Mouse (Mus musculus): ENCODE results near the gene Lats1. TPM values are rescaled to one million over a fixed set of nuclear protein-coding genes. Genes with fewer than 3 reads are reported as not detected.
A peak's percentile ranks its signal among the peaks of the same experiment; 100 is the strongest.

Gene Lats1
- polyA plus RNA-seq, 2 experiments, result 12.0 to 21.5 TPM

GRCm38 (mm10) chr10:7725751-7726500 is 44.9 kb downstream of the Lats1 start, which contains the start of gene Katna1:
Gene Katna1, plus strand, starts transcription at chr10:7726000.
- H3K9me3 ChIP-seq (ENCODE audit: control insufficient read depth, low read length), result no peaks in the 10 kb centered on the region
- peaks cover 5% of the 10 kb centered on the region for H3K4me1 ChIP-seq (ENCODE audit: control insufficient read depth, insufficient read depth, low read length)
- peak; percentile 73; the same call in 1 of the 2 replicates for TF ChIP-seq POLR2A (IDR thresholded peaks at IDR 0.05; ENCODE audit: borderline replicate concordance, extremely low read depth, insufficient read depth, insufficient read length)
- H3K4me3 ChIP-seq (replicated peaks; ENCODE audit: low read length), result peak within 1 kb of the TSS; percentile 88
- peak; percentile 99 for ATAC-seq (ENCODE audit: low FRiP score, low read depth)
- peak within 1 kb of the TSS; percentile 60 for H3K4me2 ChIP-seq (replicated peaks; ENCODE audit: low read depth, low read length, severe bottlenecking)
- no peaks in the 10 kb centered on the region for H3K36me3 ChIP-seq (ENCODE audit: control insufficient read depth, insufficient read depth, low read length)
- peak within 1 kb of the TSS; percentile 77 for H3K9ac ChIP-seq (ENCODE audit: low read depth, low read length, severe bottlenecking)
- H3K27me3 ChIP-seq (ENCODE audit: control insufficient read depth, insufficient read depth, low read length), result no peaks in the 10 kb centered on the region
- peak within 1 kb of the TSS; percentile 72 for H3K27ac ChIP-seq (replicated peaks; ENCODE audit: low read depth, low read length)
- peak; percentile 96 for DNase-seq (ENCODE audit: low spot score)
- 1% methylated on average over 49 of the region's 49 CpGs for WGBS

- no peaks in the 10 kb centered on the region for H3K9me3 ChIP-seq (ENCODE audit: control insufficient read depth, low read length)
- DNase-seq (ENCODE audit: low spot score) (no peak), ATAC-seq (ENCODE audit: low FRiP score, low read depth) (no peak)
- H3K4me1 ChIP-seq (ENCODE audit: control insufficient read depth, insufficient read depth, low read length), result peaks cover 5% of the 10 kb centered on the region
- peak overlapping the region; percentile 77 for H3K9ac ChIP-seq (ENCODE audit: low read depth, low read length, severe bottlenecking)
- H3K27me3 ChIP-seq (ENCODE audit: control insufficient read depth, insufficient read depth, low read length), result no peaks in the 10 kb centered on the region
- H3K4me2 ChIP-seq (replicated peaks; ENCODE audit: low read depth, low read length, severe bottlenecking), result peak overlapping the region; percentile 60
- TF ChIP-seq POLR2A (IDR thresholded peaks at IDR 0.05; ENCODE audit: borderline replicate concordance, extremely low read depth, insufficient read depth, insufficient read length), result no peak
- H3K27ac ChIP-seq (replicated peaks; ENCODE audit: low read depth, low read length), result peak overlapping the region; percentile 72; the same call in 1 of the 2 replicates
- H3K4me3 ChIP-seq (replicated peaks; ENCODE audit: low read length), result peak overlapping the region; percentile 88
- 0% methylated on average over 8 of the region's 8 CpGs for WGBS
- H3K36me3 ChIP-seq (ENCODE audit: control insufficient read depth, insufficient read depth, low read length), result no peaks in the 10 kb centered on the region
These were observed 45.4 kb downstream of the Lats1 start for GRCm38 (mm10) chr10:7726501-7726812.

- no peak for DNase-seq (ENCODE audit: low spot score)
- no peak for ATAC-seq (ENCODE audit: low FRiP score, low read depth)
- Histone ChIP-seq H3K4me3 (replicated peaks; ENCODE audit: low read length) (peak overlapping the region; percentile 88), H3K4me2 (replicated peaks; ENCODE audit: low read depth, low read length, severe bottlenecking) (peak overlapping the region; percentile 60), H3K4me1 (ENCODE audit: control insufficient read depth, insufficient read depth, low read length) (peaks cover 5% of the 10 kb centered on the region), H3K9me3 (ENCODE audit: control insufficient read depth, low read length) (no peaks in the 10 kb centered on the region), H3K27ac (replicated peaks; ENCODE audit: low read depth, low read length) (no peak overlapping the region), H3K27me3 (ENCODE audit: control insufficient read depth, insufficient read depth, low read length) (no peaks in the 10 kb centered on the region), H3K9ac (ENCODE audit: low read depth, low read length, severe bottlenecking) (peak overlapping the region; percentile 39; the same call in 1 of the 2 replicates), H3K36me3 (ENCODE audit: control insufficient read depth, insufficient read depth, low read length) (no peaks in the 10 kb centered on the region)
- WGBS, result 12% methylated on average over 3 of the region's 3 CpGs
- TF ChIP-seq POLR2A (IDR thresholded peaks at IDR 0.05; ENCODE audit: borderline replicate concordance, extremely low read depth, insufficient read depth, insufficient read length), result no peak
These were observed 46.0 kb downstream of the Lats1 start for GRCm38 (mm10) chr10:7727011-7727410.

GRCm38 (mm10) chr10:7731582-7731981 is 50.6 kb downstream of the Lats1 start:
- TF ChIP-seq POLR2A (IDR thresholded peaks at IDR 0.05; ENCODE audit: borderline replicate concordance, extremely low read depth, insufficient read depth, insufficient read length), result no peak
- Histone ChIP-seq H3K9ac (ENCODE audit: low read depth, low read length, severe bottlenecking) (no peak overlapping the region), H3K27me3 (ENCODE audit: control insufficient read depth, insufficient read depth, low read length) (no peaks in the 10 kb centered on the region), H3K4me1 (ENCODE audit: control insufficient read depth, insufficient read depth, low read length) (peaks cover 5% of the 10 kb centered on the region), H3K27ac (replicated peaks; ENCODE audit: low read depth, low read length) (no peak overlapping the region), H3K4me2 (replicated peaks; ENCODE audit: low read depth, low read length, severe bottlenecking) (no peak overlapping the region), H3K36me3 (ENCODE audit: control insufficient read depth, insufficient read depth, low read length) (no peaks in the 10 kb centered on the region), H3K9me3 (ENCODE audit: control insufficient read depth, low read length) (no peaks in the 10 kb centered on the region), H3K4me3 (replicated peaks; ENCODE audit: low read length) (no peak overlapping the region)
- DNase-seq (ENCODE audit: low spot score) (no peak), ATAC-seq (ENCODE audit: low FRiP score, low read depth) (no peak)

- TF ChIP-seq POLR2A (IDR thresholded peaks at IDR 0.05; ENCODE audit: borderline replicate concordance, extremely low read depth, insufficient read depth, insufficient read length), result no peak
- H3K4me1 ChIP-seq (ENCODE audit: control insufficient read depth, insufficient read depth, low read length), result no peaks in the 10 kb centered on the region
- no peak overlapping the region for H3K4me3 ChIP-seq (replicated peaks; ENCODE audit: low read length)
- H3K9ac ChIP-seq (ENCODE audit: low read depth, low read length, severe bottlenecking), result no peak overlapping the region
- no peak for DNase-seq (ENCODE audit: low spot score)
- H3K27me3 ChIP-seq (ENCODE audit: control insufficient read depth, insufficient read depth, low read length), result no peaks in the 10 kb centered on the region
- no peaks in the 10 kb centered on the region for H3K9me3 ChIP-seq (ENCODE audit: control insufficient read depth, low read length)
- H3K27ac ChIP-seq (replicated peaks; ENCODE audit: low read depth, low read length), result no peak overlapping the region
- no peak overlapping the region for H3K4me2 ChIP-seq (replicated peaks; ENCODE audit: low read depth, low read length, severe bottlenecking)
- ATAC-seq (ENCODE audit: low FRiP score, low read depth), result no peak
- peaks cover 15% of the 10 kb centered on the region for H3K36me3 ChIP-seq (ENCODE audit: control insufficient read depth, insufficient read depth, low read length)
These were observed 56.1 kb downstream of the Lats1 start for GRCm38 (mm10) chr10:7737122-7737521.

Measured in limb, embryonic 14.5 days (tissue).